Mouse (Mus musculus) T-helper 1 cell (primary cell): ENCODE measurements around the gene Cc2d2a.

Experiments
- in situ Hi-C: fragments of 300-600 bp; cut with MboI, MseI; formaldehyde crosslinking; loops from one replicate; pipeline ENCODE4 v1.15.1; 2025; ENCODE audit warnings: high pct_unique_total_duplicates

Cc2d2a gene

GRCm38 (mm10) chr5:43728375-43729165 lies 66.4 kb downstream of the Cc2d2a start:
- in situ Hi-C loops: no loop called here

GRCm38 (mm10) chr5:43732381-43732780 lies 70.2 kb downstream of the Cc2d2a start:
- in situ Hi-C loops: no loop called here

GRCm38 (mm10) chr5:43744187-43744586 lies 82.0 kb downstream of the Cc2d2a start:
- in situ Hi-C loops: no loop called here

- in situ Hi-C loops: no loop called here
Observed at GRCm38 (mm10) chr5:43745156-43745555, 83.0 kb downstream of the Cc2d2a start.

- in situ Hi-C loops: no loop called here
Observed at GRCm38 (mm10) chr5:43748039-43748438, 85.9 kb downstream of the Cc2d2a start.

GRCm38 (mm10) chr5:43749092-43749491 lies 86.9 kb downstream of the Cc2d2a start:
- in situ Hi-C loops: no loop called here

GRCm38 (mm10) chr5:43770618-43771354 lies 108.6 kb downstream of the Cc2d2a start:
- in situ Hi-C loops: loop anchor here (25.0 kb wide), 1 partner anchor 533 kb away; the partner anchor contains the start of gene Cpeb2

GRCm38 (mm10) chr5:43771555-43771954 lies 109.4 kb downstream of the Cc2d2a start:
- in situ Hi-C loops: loop anchor here (25.0 kb wide), 1 partner anchor 534 kb away; the partner anchor contains the start of gene Cpeb2

GRCm38 (mm10) chr5:43776407-43776806 lies 114.3 kb downstream of the Cc2d2a start:
- in situ Hi-C loops: no loop called here

- in situ Hi-C loops: no loop called here
Observed at GRCm38 (mm10) chr5:43776993-43777392, 114.8 kb downstream of the Cc2d2a start.

GRCm38 (mm10) chr5:43778583-43778982 lies 116.4 kb downstream of the Cc2d2a start:
- in situ Hi-C loops: no loop called here

- in situ Hi-C loops: no loop called here
Observed at GRCm38 (mm10) chr5:43781423-43781976, 119.4 kb downstream of the Cc2d2a start.

GRCm38 (mm10) chr5:43781977-43782930 lies 120.1 kb downstream of the Cc2d2a start:
- in situ Hi-C loops: no loop called here

GRCm38 (mm10) chr5:43783996-43784395 lies 121.8 kb downstream of the Cc2d2a start:
- in situ Hi-C loops: no loop called here

- in situ Hi-C loops: no loop called here
Observed at GRCm38 (mm10) chr5:43786607-43787006, 124.5 kb downstream of the Cc2d2a start.

GRCm38 (mm10) chr5:43787976-43788752 lies 126.0 kb downstream of the Cc2d2a start:
- in situ Hi-C loops: no loop called here
